Mouse (Mus musculus): ENCODE data around the gene Cacna1a. TPM values are rescaled to one million over a fixed set of nuclear protein-coding genes. Genes with fewer than 3 reads are reported as not detected.
A peak's percentile ranks its signal among the peaks of the same experiment; 100 is the strongest.
"Not testable (repeated sequence)": the region's sequence is repeated elsewhere in the genome, so short reads cannot be mapped to it uniquely, and the experiment has no call there.

Cacna1a gene
- polyA plus RNA-seq, 1 experiment from 2014 or later, result 3.8 TPM

- Histone ChIP-seq H3K4me2 (peak overlapping the region; percentile 89), H3K9ac (peak overlapping the region; percentile 72), H3K9me3 (ENCODE audit: low read depth, low read length) (no peaks in the 10 kb centered on the region), H3K4me3 (ENCODE audit: low read depth, low read length) (peak overlapping the region; percentile 86), H3K4me1 (ENCODE audit: insufficient read depth) (peaks cover 19% of the 10 kb centered on the region), H3K36me3 (ENCODE audit: insufficient read depth) (peaks cover 6% of the 10 kb centered on the region), H3K27ac (ENCODE audit: low read depth) (peak overlapping the region; percentile 97), H3K27me3 (ENCODE audit: insufficient read depth, low read length) (no peaks in the 10 kb centered on the region)
- no peak for TF ChIP-seq CTCF (IDR thresholded peaks at IDR 0.05; ENCODE audit: low read depth)
- peak; percentile 100 for DNase-seq
- peak; percentile 81 for ATAC-seq (ENCODE audit: insufficient read depth)
- 3% methylated on average over 43 of the region's 43 CpGs for WGBS
Observed at GRCm38 (mm10) chr8:84663483-84664327, 275.5 kb downstream of the Cacna1a start.

- under 1% methylated on average over 29 of the region's 29 CpGs for WGBS
- Histone ChIP-seq H3K4me1 (ENCODE audit: insufficient read depth) (peaks cover 14% of the 10 kb centered on the region), H3K4me2 (peak overlapping the region; percentile 89), H3K27me3 (ENCODE audit: insufficient read depth, low read length) (no peaks in the 10 kb centered on the region), H3K9ac (peak overlapping the region; percentile 72), H3K4me3 (ENCODE audit: low read depth, low read length) (peak overlapping the region; percentile 86), H3K9me3 (ENCODE audit: low read depth, low read length) (no peaks in the 10 kb centered on the region), H3K27ac (ENCODE audit: low read depth) (peak overlapping the region; percentile 87), H3K36me3 (ENCODE audit: insufficient read depth) (peaks cover 11% of the 10 kb centered on the region)
- peak; percentile 88 for DNase-seq
- TF ChIP-seq CTCF (IDR thresholded peaks at IDR 0.05; ENCODE audit: low read depth), result peak; percentile 61
- ATAC-seq (ENCODE audit: insufficient read depth), result peak; percentile 12; the same call in 1 of the 2 replicates
Observed at GRCm38 (mm10) chr8:84664566-84665384, 276.5 kb downstream of the Cacna1a start.

- WGBS, result 1% methylated on average over 14 of the region's 14 CpGs
- peak overlapping the region; percentile 86 for H3K4me3 ChIP-seq (ENCODE audit: low read depth, low read length)
- no peaks in the 10 kb centered on the region for H3K27me3 ChIP-seq (ENCODE audit: insufficient read depth, low read length)
- no peaks in the 10 kb centered on the region for H3K9me3 ChIP-seq (ENCODE audit: low read depth, low read length)
- TF ChIP-seq CTCF (IDR thresholded peaks at IDR 0.05; ENCODE audit: low read depth), result no peak
- peaks cover 10% of the 10 kb centered on the region for H3K4me1 ChIP-seq (ENCODE audit: insufficient read depth)
- ATAC-seq (ENCODE audit: insufficient read depth), result 0 out of 2 replicates have a peak, but pooled peaks have one; percentile 2
- DNase-seq, result peak; percentile 68
- H3K27ac ChIP-seq (ENCODE audit: low read depth), result peak overlapping the region; percentile 87
- H3K4me2 ChIP-seq, result peak overlapping the region; percentile 89
- peaks cover 17% of the 10 kb centered on the region for H3K36me3 ChIP-seq (ENCODE audit: insufficient read depth)
- H3K9ac ChIP-seq, result peak overlapping the region; percentile 72
Observed at GRCm38 (mm10) chr8:84665385-84665893, 277.2 kb downstream of the Cacna1a start.

- Histone ChIP-seq H3K4me3 (ENCODE audit: low read depth, low read length) (no peak overlapping the region), H3K4me1 (ENCODE audit: insufficient read depth) (peaks cover 7% of the 10 kb centered on the region), H3K27me3 (ENCODE audit: insufficient read depth, low read length) (no peaks in the 10 kb centered on the region), H3K27ac (ENCODE audit: low read depth) (no peak overlapping the region), H3K9ac (no peak overlapping the region), H3K4me2 (no peak overlapping the region), H3K36me3 (ENCODE audit: insufficient read depth) (peaks cover 41% of the 10 kb centered on the region), H3K9me3 (ENCODE audit: low read depth, low read length) (no peaks in the 10 kb centered on the region)
- no peak for TF ChIP-seq CTCF (IDR thresholded peaks at IDR 0.05; ENCODE audit: low read depth)
- DNase-seq (no peak), ATAC-seq (ENCODE audit: insufficient read depth) (no peak)
- 58% methylated on average over 1 of the region's 1 CpGs for WGBS
Observed at GRCm38 (mm10) chr8:84668081-84668480, 279.8 kb downstream of the Cacna1a start.

- ATAC-seq (ENCODE audit: insufficient read depth) (no peak), DNase-seq (no peak)
- H3K9me3 ChIP-seq (ENCODE audit: low read depth, low read length), result no peaks in the 10 kb centered on the region
- H3K36me3 ChIP-seq (ENCODE audit: insufficient read depth), result peaks cover 49% of the 10 kb centered on the region
- no peak for TF ChIP-seq CTCF (IDR thresholded peaks at IDR 0.05; ENCODE audit: low read depth)
- no peak overlapping the region for H3K4me3 ChIP-seq (ENCODE audit: low read depth, low read length)
- H3K4me1 ChIP-seq (ENCODE audit: insufficient read depth), result 0 out of 2 replicates have a peak, but pooled peaks cover 3% of the 10 kb centered on the region
- no peak overlapping the region for H3K9ac ChIP-seq
- no peak overlapping the region for H3K4me2 ChIP-seq
- no peaks in the 10 kb centered on the region for H3K27me3 ChIP-seq (ENCODE audit: insufficient read depth, low read length)
- no peak overlapping the region for H3K27ac ChIP-seq (ENCODE audit: low read depth)
- WGBS, result 76% methylated on average over 6 of the region's 6 CpGs
Observed at GRCm38 (mm10) chr8:84668731-84669485, 280.7 kb downstream of the Cacna1a start.

GRCm38 (mm10) chr8:84670295-84671006 lies 282.2 kb downstream of the Cacna1a start:
- 88% methylated on average over 5 of the region's 5 CpGs for whole genome bisulfite sequencing
- H3K4me3 ChIP-seq (ENCODE audit: low read depth, low read length); H3K27ac ChIP-seq (ENCODE audit: low read depth); H3K4me2 ChIP-seq; ATAC-seq (ENCODE audit: insufficient read depth); H3K9ac ChIP-seq; H3K4me1 ChIP-seq (ENCODE audit: insufficient read depth); H3K9me3 ChIP-seq (ENCODE audit: low read depth, low read length); H3K27me3 ChIP-seq (ENCODE audit: insufficient read depth, low read length); DNase-seq: not testable (repeated sequence)
- peaks cover 63% of the 10 kb centered on the region for H3K36me3 ChIP-seq (ENCODE audit: insufficient read depth)
